Mouse (Mus musculus) lung, postnatal 0 days (tissue): Measurements from ENCODE around the gene A130010J15Rik. TPM values are rescaled to one million over a fixed set of nuclear protein-coding genes. Genes with fewer than 3 reads are reported as not detected.

Experiments used
- ATAC-seq: fragments of 200-750 bp; cut with Nextera tagmentation; 2 replicates; pipeline ENCODE4 v1.8.0; 2017; ENCODE audit warnings: moderate library complexity
- DNase-seq: peaks from one replicate; pipeline ENCODE4 v3.0.0-alpha.2; 2016; ENCODE audit warnings: low spot score
- H3K27ac ChIP-seq: fragments of 300-500 bp; sonication (generic); 2 replicates; pipeline ENCODE4 v1.5.1; 2014; ENCODE audit warnings: antibody characterized with exemption, mild to moderate bottlenecking, low read length, mixed read lengths
- H3K27me3 ChIP-seq: fragments of 300-500 bp; sonication (generic); replicated peaks from 2 replicates; pipeline ENCODE4 v1.6.1; 2014; ENCODE audit warnings: low read length, mixed read lengths; ENCODE audit not compliant: insufficient read depth
- H3K36me3 ChIP-seq: fragments of 300-500 bp; sonication (generic); 2 replicates; pipeline ENCODE4 v1.6.1; 2014; ENCODE audit warnings: low read length, mixed read lengths; ENCODE audit not compliant: insufficient read depth
- H3K4me1 ChIP-seq: fragments of 300-500 bp; sonication (generic); 2 replicates; pipeline ENCODE4 v1.6.1; 2014; ENCODE audit warnings: antibody characterized with exemption, low read depth, low read length, mixed read lengths; ENCODE audit not compliant: insufficient read depth
- H3K4me2 ChIP-seq: fragments of 300-500 bp; sonication (generic); replicated peaks from 2 replicates; pipeline ENCODE4 v1.6.1; 2014; ENCODE audit warnings: low read depth, mild to moderate bottlenecking, low read length, moderate library complexity, mixed read lengths
- H3K4me3 ChIP-seq: fragments of 300-500 bp; sonication (generic); 2 replicates; pipeline ENCODE4 v1.5.1; 2014; ENCODE audit warnings: low read depth, low read length
- H3K9ac ChIP-seq: fragments of 300-500 bp; sonication (generic); replicated peaks from 2 replicates; pipeline ENCODE4 v1.6.1; 2014; ENCODE audit warnings: low read depth, mild to moderate bottlenecking
- H3K9me3 ChIP-seq: fragments of 300-500 bp; sonication (generic); 2 replicates; pipeline ENCODE4 v1.6.1; 2016; ENCODE audit warnings: low read length, mixed read lengths
- CTCF ChIP-seq: IDR thresholded peaks from 2 replicates; pipeline ENCODE4 v1.5.1; 2016; ENCODE audit warnings: antibody characterized with exemption, mild to moderate bottlenecking
- EP300 ChIP-seq: IDR thresholded peaks from 2 replicates; pipeline ENCODE4 v1.6.1; 2016; ENCODE audit warnings: antibody characterized with exemption, mild to moderate bottlenecking, control low read depth
- WGBS: fragments of 180-500 bp; shearing (Covaris S2); extraction: QIAGEN DNeasy Blood & Tissue Kit; methylation state at CpG from one replicate; pipeline ENCODE4 v1.1.7; 2014; 5-methylcytosine and 5-hydroxymethylcytosine counted together
- polyA plus RNA-seq: library from polyadenylated mRNA; unstranded; fragments of >200 nt; fragmentation: Nextera tagmentation; extraction: Ambion mirVana; gene quantifications from 2 replicates; pipeline ENCODE4 v1.2.1, GENCODE M21; 2015

A130010J15Rik gene
- polyA plus RNA-seq, 1 experiment from 2014 or later: 8.3 TPM

- Histone ChIP-seq H3K4me3 (no peak overlapping the region), H3K9ac (no peak overlapping the region), H3K27me3 (no peaks in the 10 kb centered on the region), H3K27ac (no peak overlapping the region), H3K9me3 (no peaks in the 10 kb centered on the region), H3K36me3 (no peaks in the 10 kb centered on the region), H3K4me1 (no peaks in the 10 kb centered on the region), H3K4me2 (no peak overlapping the region)
- TF ChIP-seq EP300: no peak
- TF ChIP-seq CTCF: no peak
- ATAC-seq: no peak
- 44% methylated on average over 5 of the region's 5 CpGs for WGBS
- DNase-seq: no peak
These were observed 43.5 kb downstream of the A130010J15Rik start for GRCm38 (mm10) chr1:193211371-193211770.

GRCm38 (mm10) chr1:193214053-193214452 is 46.2 kb downstream of the A130010J15Rik start:
- Histone ChIP-seq H3K27ac (peak overlapping the region; percentile 16; the same call in 1 of the 2 replicates), H3K4me2 (no peak overlapping the region), H3K27me3 (no peaks in the 10 kb centered on the region), H3K4me1 (no peaks in the 10 kb centered on the region), H3K36me3 (no peaks in the 10 kb centered on the region), H3K9me3 (no peaks in the 10 kb centered on the region), H3K4me3 (no peak overlapping the region), H3K9ac (no peak overlapping the region)
- TF ChIP-seq CTCF (no peak), EP300 (peak; percentile 85)
- 45% methylated on average over 5 of the region's 5 CpGs for WGBS
- DNase-seq: peak; percentile 90
- peak; percentile 93 for ATAC-seq

- TF ChIP-seq EP300 (no peak), CTCF (no peak)
- Histone ChIP-seq H3K9me3 (no peaks in the 10 kb centered on the region), H3K36me3 (no peaks in the 10 kb centered on the region), H3K9ac (no peak overlapping the region), H3K4me3 (no peak overlapping the region), H3K4me2 (no peak overlapping the region), H3K27me3 (no peaks in the 10 kb centered on the region), H3K27ac (no peak overlapping the region), H3K4me1 (no peaks in the 10 kb centered on the region)
- DNase-seq: no peak
- WGBS: 64% methylated on average over 3 of the region's 3 CpGs
- no peak for ATAC-seq
These were observed 48.2 kb downstream of the A130010J15Rik start for GRCm38 (mm10) chr1:193216000-193216399.

- Histone ChIP-seq H3K9ac (no peak overlapping the region), H3K27me3 (no peaks in the 10 kb centered on the region), H3K4me1 (no peaks in the 10 kb centered on the region), H3K4me2 (no peak overlapping the region), H3K27ac (no peak overlapping the region), H3K4me3 (no peak overlapping the region), H3K9me3 (no peaks in the 10 kb centered on the region), H3K36me3 (no peaks in the 10 kb centered on the region)
- TF ChIP-seq EP300: no peak
- no peak for TF ChIP-seq CTCF
- 54% methylated on average over 5 of the region's 5 CpGs for WGBS
- ATAC-seq (no peak), DNase-seq (no peak)
These were observed 52.6 kb downstream of the A130010J15Rik start for GRCm38 (mm10) chr1:193220408-193220807.

- Histone ChIP-seq H3K9me3 (no peaks in the 10 kb centered on the region), H3K27ac (no peak overlapping the region), H3K4me2 (no peak overlapping the region), H3K27me3 (no peaks in the 10 kb centered on the region), H3K36me3 (no peaks in the 10 kb centered on the region), H3K9ac (no peak overlapping the region), H3K4me3 (no peak overlapping the region), H3K4me1 (peaks cover 7% of the 10 kb centered on the region; the same call in 1 of the 2 replicates)
- ATAC-seq: no peak
- DNase-seq: no peak
- no peak for TF ChIP-seq CTCF
- no peak for TF ChIP-seq EP300
- 57% methylated on average over 3 of the region's 3 CpGs for WGBS
These were observed 57.7 kb downstream of the A130010J15Rik start for GRCm38 (mm10) chr1:193225531-193225930.

- H3K4me1 ChIP-seq: peaks cover 7% of the 10 kb centered on the region; the same call in 1 of the 2 replicates
- H3K4me2 ChIP-seq: no peak overlapping the region
- no peak for ATAC-seq
- no peak overlapping the region for H3K27ac ChIP-seq
- H3K27me3 ChIP-seq: no peaks in the 10 kb centered on the region
- no peak overlapping the region for H3K9ac ChIP-seq
- no peak overlapping the region for H3K4me3 ChIP-seq
- no peaks in the 10 kb centered on the region for H3K9me3 ChIP-seq
- no peak for DNase-seq
- TF ChIP-seq CTCF (no peak), EP300 (no peak)
- no peaks in the 10 kb centered on the region for H3K36me3 ChIP-seq
- WGBS: 85% methylated on average over 4 of the region's 4 CpGs
These were observed 58.3 kb downstream of the A130010J15Rik start for GRCm38 (mm10) chr1:193226114-193226513.
